21 mouse cellular contexts compared by ENCODE assay signal in the genomic region with DNA sequence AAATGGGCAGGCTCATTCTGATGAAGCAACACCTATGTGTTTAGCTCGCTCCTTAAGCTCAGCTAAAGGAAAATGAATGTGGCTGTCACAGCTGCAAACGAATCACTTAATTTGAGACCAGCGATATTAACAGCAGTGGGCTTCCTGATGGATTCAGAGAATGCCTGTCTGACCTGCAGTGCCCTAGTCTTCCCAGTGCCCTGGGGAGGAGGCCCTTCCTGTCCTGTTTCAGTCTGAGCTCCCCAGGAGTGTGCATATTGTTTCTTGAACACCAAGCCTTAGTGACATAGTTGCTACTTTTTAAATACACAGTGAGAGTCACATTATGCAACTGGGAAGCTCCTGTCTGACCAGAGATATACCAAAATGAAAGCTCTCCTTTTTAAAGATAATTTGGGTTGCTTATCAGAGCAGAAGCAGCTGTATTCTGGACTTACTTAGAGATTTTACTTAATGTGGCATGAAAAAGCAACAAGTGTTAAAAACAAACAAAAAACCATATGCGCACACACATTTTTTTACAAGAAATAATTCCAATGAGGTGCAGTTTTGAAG.
A peak's percentile ranks its signal among the peaks of the same experiment; 100 is the strongest.
DNase-seq lines count a peak whose midpoint lies in the region; ATAC-seq and TF ChIP-seq lines count a peak whose summit lies in the region.
"Had no signal": no experiment of that assay in that cellular context is flagged by ENCODE, and none has a peak within 500 bp of the region (broad histone marks: within the 10 kb centered on the region; RNA-seq: fewer than 3 reads in every experiment).

No protein-coding gene starts in this region.

- no peaks in the 10 kb centered on the region for H3K79me2 ChIP-seq in MEL (ENCODE audit: control insufficient read depth, insufficient read depth, low read length, poor library complexity)

- TF ChIP-seq POLR2A in MEL (IDR thresholded peaks at IDR 0.05; ENCODE audit: control insufficient read depth in 1 of 2, insufficient read depth in 1 of 2, low read depth in 1 of 2, low read length in 2 of 2, poor library complexity in 1 of 2), result no peak

- peak; percentile 57; the same call in 1 of the 2 replicates for ATAC-seq in hindbrain, embryonic 11.5 days (ENCODE audit: low FRiP score)
- ATAC-seq in hindbrain, embryonic 12.5 days (ENCODE audit: low FRiP score), result no peak
- peak; percentile 66; the same call in 1 of the 2 replicates for ATAC-seq in midbrain, embryonic 11.5 days (ENCODE audit: low FRiP score)
- peak; percentile 56; the same call in 1 of the 2 replicates for ATAC-seq in liver, embryonic 15.5 days (ENCODE audit: insufficient read depth)
- ATAC-seq: forebrain, embryonic 14.5 days; hindbrain, embryonic 16.5 days had no signal

- no peak for TF ChIP-seq RAD21 in MEL (IDR thresholded peaks at IDR 0.05; ENCODE audit: low read depth, low read length)

- no peak overlapping the region for H3K27ac ChIP-seq in hindbrain, embryonic 11.5 days (ENCODE audit: low read depth, low read length)
- no peak overlapping the region for H3K27ac ChIP-seq in hindbrain, embryonic 12.5 days
- H3K27ac ChIP-seq in midbrain, embryonic 11.5 days (ENCODE audit: low read depth, low read length), result no peak overlapping the region
- H3K27ac ChIP-seq in midbrain, embryonic 10.5 days (replicated peaks), result no peak overlapping the region
- no peak overlapping the region for H3K27ac ChIP-seq in MEL (ENCODE audit: control insufficient read depth, low read depth, low read length)
- no peak overlapping the region for H3K27ac ChIP-seq in liver, embryonic 15.5 days (replicated peaks)
- H3K27ac ChIP-seq: embryonic facial prominence, embryonic 15.5 days; forebrain, embryonic 10.5 days; gastrocnemius, adult 2 months; hindbrain, embryonic 10.5 days had no signal

- TF ChIP-seq CTCF in MEL (IDR thresholded peaks at IDR 0.05 in 2 of 3, conservative IDR thresholded peaks at IDR 0.05 in 1 of 3; ENCODE audit: control insufficient read depth in 1 of 3, insufficient read depth in 1 of 3, low read depth in 2 of 3, low read length in 3 of 3, poor library complexity in 1 of 3, severe bottlenecking in 1 of 3), result no peak

- WGBS in hindbrain, embryonic 11.5 days, result 34% methylated on average over 4 of the region's 4 CpGs
- 35% methylated on average over 4 of the region's 4 CpGs for WGBS in hindbrain, embryonic 12.5 days
- WGBS in midbrain, embryonic 11.5 days, result 50% methylated on average over 4 of the region's 4 CpGs
- WGBS in midbrain, embryonic 10.5 days, result 57% methylated on average over 4 of the region's 4 CpGs
- 44% methylated on average over 4 of the region's 4 CpGs for WGBS in liver, embryonic 15.5 days (ENCODE audit: insufficient replicate concordance)

- no peak overlapping the region for H3K4me2 ChIP-seq in hindbrain, embryonic 11.5 days (replicated peaks; ENCODE audit: low read depth, low read length)
- no peak overlapping the region for H3K4me2 ChIP-seq in hindbrain, embryonic 12.5 days (replicated peaks)
- H3K4me2 ChIP-seq in midbrain, embryonic 11.5 days, result no peak overlapping the region
- H3K4me2 ChIP-seq in liver, embryonic 15.5 days, result no peak overlapping the region
- H3K4me2 ChIP-seq: embryonic facial prominence, embryonic 15.5 days; heart, embryonic 12.5 days had no signal

- DNase-seq in hindbrain, embryonic 11.5 days (ENCODE audit: low spot score), result peak; percentile 24
- DNase-seq in midbrain, embryonic 11.5 days (ENCODE audit: low spot score, missing footprints), result peak; percentile 82
- DNase-seq in midbrain, embryonic 10.5 days (ENCODE audit: low spot score), result no peak
- peak; percentile 1 for DNase-seq in MEL (ENCODE audit: low read depth, low spot score)
- DNase-seq in cerebellum, adult 18-20 months, result no peak
- DNase-seq: adrenal gland, adult 2 months; adrenal gland, postnatal 25 days; cerebellum, adult 8-10 months; cerebellum, postnatal 14 days; gastrocnemius, adult 2 months; gastrocnemius, postnatal 25 days had no signal

- H3K4me1 ChIP-seq in hindbrain, embryonic 11.5 days (replicated peaks; ENCODE audit: control insufficient read depth, insufficient read depth, low read length), result 0 out of 2 replicates have a peak, but pooled peaks cover 2% of the 10 kb centered on the region
- H3K4me1 ChIP-seq in hindbrain, embryonic 12.5 days, result peaks cover 4% of the 10 kb centered on the region
- no peaks in the 10 kb centered on the region for H3K4me1 ChIP-seq in midbrain, embryonic 11.5 days (ENCODE audit: control insufficient read depth, insufficient read depth, low read length)
- H3K4me1 ChIP-seq in midbrain, embryonic 10.5 days, result peaks cover 6% of the 10 kb centered on the region
- no peaks in the 10 kb centered on the region for H3K4me1 ChIP-seq in MEL (ENCODE audit: control insufficient read depth in 1 of 2, insufficient read depth in 2 of 2, low read length in 2 of 2)
- H3K4me1 ChIP-seq in liver, embryonic 15.5 days (replicated peaks), result no peaks in the 10 kb centered on the region

- peak in 1 of 2 experiments; percentile 20; a peak in 1 of 4 replicates for TF ChIP-seq EP300 in MEL (IDR thresholded peaks at IDR 0.05; ENCODE audit: low read depth in 1 of 2, low read length in 2 of 2)

- H3K9me3 ChIP-seq in hindbrain, embryonic 11.5 days (ENCODE audit: control insufficient read depth, low read length), result no peaks in the 10 kb centered on the region
- no peaks in the 10 kb centered on the region for H3K9me3 ChIP-seq in hindbrain, embryonic 12.5 days (replicated peaks)
- H3K9me3 ChIP-seq in midbrain, embryonic 11.5 days (ENCODE audit: control insufficient read depth, low read length), result no peaks in the 10 kb centered on the region
- H3K9me3 ChIP-seq in midbrain, embryonic 10.5 days (replicated peaks), result no peaks in the 10 kb centered on the region
- H3K9me3 ChIP-seq in MEL (replicated peaks; ENCODE audit: insufficient read depth, low read length), result no peaks in the 10 kb centered on the region
- no peaks in the 10 kb centered on the region for H3K9me3 ChIP-seq in liver, embryonic 15.5 days (replicated peaks)
- H3K9me3 ChIP-seq: embryonic facial prominence, embryonic 15.5 days; forebrain, embryonic 10.5 days; heart, embryonic 12.5 days; hindbrain, embryonic 10.5 days had no signal

- no peaks in the 10 kb centered on the region for H3K27me3 ChIP-seq in hindbrain, embryonic 11.5 days (ENCODE audit: control insufficient read depth, insufficient read depth, low read length)
- no peaks in the 10 kb centered on the region for H3K27me3 ChIP-seq in hindbrain, embryonic 12.5 days
- no peaks in the 10 kb centered on the region for H3K27me3 ChIP-seq in midbrain, embryonic 11.5 days (ENCODE audit: control insufficient read depth, insufficient read depth, low read length)
- no peaks in the 10 kb centered on the region for H3K27me3 ChIP-seq in midbrain, embryonic 10.5 days (ENCODE audit: low read depth, poor library complexity, severe bottlenecking)
- H3K27me3 ChIP-seq in MEL (ENCODE audit: control insufficient read depth in 1 of 2, insufficient read depth in 2 of 2, low read length in 2 of 2), result no peaks in the 10 kb centered on the region
- H3K27me3 ChIP-seq in liver, embryonic 15.5 days, result no peaks in the 10 kb centered on the region
- H3K27me3 ChIP-seq: CH12.LX; embryonic facial prominence, embryonic 15.5 days; heart, embryonic 12.5 days had no signal

- H3K9ac ChIP-seq in hindbrain, embryonic 11.5 days (ENCODE audit: low read depth, low read length), result no peak overlapping the region
- H3K9ac ChIP-seq in hindbrain, embryonic 12.5 days, result no peak overlapping the region
- H3K9ac ChIP-seq in midbrain, embryonic 11.5 days (ENCODE audit: low read length), result no peak overlapping the region
- H3K9ac ChIP-seq in MEL (ENCODE audit: control insufficient read depth, low read depth, low read length, poor library complexity, severe bottlenecking), result no peak overlapping the region
- no peak overlapping the region for H3K9ac ChIP-seq in liver, embryonic 15.5 days
- H3K9ac ChIP-seq: embryonic facial prominence, embryonic 15.5 days; heart, embryonic 12.5 days had no signal

- no peaks in the 10 kb centered on the region for H3K36me3 ChIP-seq in hindbrain, embryonic 11.5 days (ENCODE audit: control insufficient read depth, insufficient read depth, low read length)
- H3K36me3 ChIP-seq in hindbrain, embryonic 12.5 days, result no peaks in the 10 kb centered on the region
- no peaks in the 10 kb centered on the region for H3K36me3 ChIP-seq in midbrain, embryonic 11.5 days (ENCODE audit: control insufficient read depth, insufficient read depth, low read length)
- no peaks in the 10 kb centered on the region for H3K36me3 ChIP-seq in midbrain, embryonic 10.5 days
- no peaks in the 10 kb centered on the region for H3K36me3 ChIP-seq in MEL (ENCODE audit: control insufficient read depth in 1 of 2, insufficient read depth in 2 of 2, low read length in 2 of 2)
- H3K36me3 ChIP-seq in liver, embryonic 15.5 days (replicated peaks), result no peaks in the 10 kb centered on the region
- H3K36me3 ChIP-seq: embryonic facial prominence, embryonic 15.5 days; forebrain, embryonic 10.5 days; heart, embryonic 12.5 days; hindbrain, embryonic 10.5 days had no signal

- H3K4me3 ChIP-seq in hindbrain, embryonic 11.5 days (ENCODE audit: low read depth, low read length), result no peak overlapping the region
- no peak overlapping the region for H3K4me3 ChIP-seq in hindbrain, embryonic 12.5 days
- H3K4me3 ChIP-seq in midbrain, embryonic 11.5 days (ENCODE audit: low read depth, low read length), result no peak overlapping the region
- H3K4me3 ChIP-seq in midbrain, embryonic 10.5 days, result no peak overlapping the region
- 0 out of 4 replicates have a peak overlapping the region, but pooled peaks of 1 of the 2 experiments have one; percentile 15 for H3K4me3 ChIP-seq in MEL (ENCODE audit: control insufficient read depth in 1 of 2, insufficient read depth in 1 of 2, low read depth in 2 of 2, low read length in 2 of 2)
- no peak overlapping the region for H3K4me3 ChIP-seq in liver, embryonic 15.5 days (replicated peaks)
- H3K4me3 ChIP-seq: embryonic facial prominence, embryonic 15.5 days; erythroblast, embryonic 14.5 days; forebrain, embryonic 10.5 days; gastrocnemius, adult 2 months; heart, embryonic 12.5 days; hindbrain, embryonic 10.5 days had no signal

TF ChIP-seq in MEL, 35 proteins besides CTCF, POLR2A, EP300 and RAD21 (continues in another document):
- TF ChIP-seq ZKSCAN1 (IDR thresholded peaks at IDR 0.05; ENCODE audit: low read depth, low read length) (no peak), NRF1 (IDR thresholded peaks at IDR 0.05; ENCODE audit: insufficient read depth, low read depth, low read length, poor library complexity, severe bottlenecking) (no peak), NELFE (IDR thresholded peaks at IDR 0.05; ENCODE audit: low read depth, low read length) (no peak), CHD1 (IDR thresholded peaks at IDR 0.05; ENCODE audit: low read depth, low read length) (no peak), MYB (IDR thresholded peaks at IDR 0.05; ENCODE audit: low read depth, low read length) (no peak), GATA1 (IDR thresholded peaks at IDR 0.05; ENCODE audit: low read depth, low read length) (no peak), TCF12 (IDR thresholded peaks at IDR 0.05; ENCODE audit: low read depth, low read length) (peak; percentile 46; the same call in 1 of the 2 replicates), ETS1 (IDR thresholded peaks at IDR 0.05; ENCODE audit: low read depth, low read length) (0 out of 2 replicates have a peak, but pooled peaks have one; percentile 41), MEF2A (IDR thresholded peaks at IDR 0.05; ENCODE audit: extremely low read depth, insufficient replicate concordance, low read depth, low read length, poor library complexity, severe bottlenecking) (no peak)

Comparison
In these comparisons a context has a peak if more than half of its experiments do, and no peak if none do; other contexts are left out.
1. DNase-seq: peak in hindbrain, embryonic 11.5 days (single experiment), midbrain, embryonic 11.5 days (single experiment) and MEL (single experiment); none in midbrain, embryonic 10.5 days (single experiment) and cerebellum, adult 18-20 months (0 of 2).